Mouse (Mus musculus) thymus, adult 2 months (tissue): ENCODE data around the gene Card19. TPM values are rescaled to one million over a fixed set of nuclear protein-coding genes. Genes with fewer than 3 reads are reported as not detected.

Experiments
- DNase-seq: peaks from one replicate; pipeline ENCODE4 v3.0.0; 2021
- H3K27ac ChIP-seq: fragments of 200-500 bp; 2 replicates; pipeline ENCODE4 v1.5.1; 2012; ENCODE audit warnings: low read length, control low read depth; ENCODE audit not compliant: control insufficient read depth, insufficient read depth
- H3K27me3 ChIP-seq: fragments of 200-500 bp; 2 replicates; pipeline ENCODE4 v1.6.1; 2012; ENCODE audit warnings: mild to moderate bottlenecking, low read length, moderate library complexity, mixed read lengths; ENCODE audit not compliant: control insufficient read depth, insufficient read depth
- H3K36me3 ChIP-seq: fragments of 200-500 bp; 2 replicates; pipeline ENCODE4 v1.6.1; 2012; ENCODE audit warnings: mild to moderate bottlenecking, low read length, moderate library complexity; ENCODE audit not compliant: control insufficient read depth, insufficient read depth
- H3K4me1 ChIP-seq: fragments of 200-500 bp; replicated peaks from 2 replicates; pipeline ENCODE4 v1.6.1; 2012; ENCODE audit warnings: low read length; ENCODE audit not compliant: control insufficient read depth, insufficient read depth
- H3K4me3 ChIP-seq: fragments of 200-500 bp; 2 replicates; pipeline ENCODE4 v1.5.1; 2012; ENCODE audit warnings: mild to moderate bottlenecking, low read length, control low read depth, moderate library complexity; ENCODE audit not compliant: control insufficient read depth, insufficient read depth
- CTCF ChIP-seq: fragments of 200-500 bp; IDR thresholded peaks from 2 replicates; pipeline ENCODE4 v1.5.1; 2012; ENCODE audit warnings: mild to moderate bottlenecking, control low read depth, low read length, moderate library complexity, borderline replicate concordance; ENCODE audit not compliant: control insufficient read depth, poor library complexity, insufficient read depth; ENCODE audit errors: extremely low read depth
- POLR2A ChIP-seq: fragments of 200-500 bp; IDR thresholded peaks from 2 replicates; pipeline ENCODE4 v1.6.1; 2012; ENCODE audit warnings: mild to moderate bottlenecking, low read length, control low read depth, moderate library complexity; ENCODE audit not compliant: control insufficient read depth, poor library complexity, insufficient read depth; ENCODE audit errors: extremely low read depth
- WGBS: fragments of 180-500 bp; shearing (Covaris S2); methylation state at CpG from one replicate; pipeline ENCODE4 v1.1.7; 2018; 5-methylcytosine and 5-hydroxymethylcytosine counted together
- polyA plus RNA-seq: library from polyadenylated mRNA; depleted of rRNA; stranded (reverse); fragments of >200 nt; gene quantifications from 2 replicates; pipeline ENCODE4 v1.2.3, GENCODE M21; 2012

The Card19 gene
- polyA plus RNA-seq, 1 experiment: 86.2 TPM

- no peaks in the 10 kb centered on the region for H3K36me3 ChIP-seq
- no peak for TF ChIP-seq POLR2A
- TF ChIP-seq CTCF: no peak
- DNase-seq: no peak
- H3K27me3 ChIP-seq: no peaks in the 10 kb centered on the region
- 94% methylated on average over 9 of the region's 9 CpGs for WGBS
- H3K4me1 ChIP-seq: peaks cover 19% of the 10 kb centered on the region
- H3K4me3 ChIP-seq: no peak overlapping the region
- H3K27ac ChIP-seq: no peak overlapping the region
Observed at GRCm38 (mm10) chr13:49198734-49199133, 17.1 kb downstream of the Card19 start.

GRCm38 (mm10) chr13:49196766-49197165 is 19.1 kb downstream of the Card19 start:
- H3K4me1 ChIP-seq: peaks cover 19% of the 10 kb centered on the region
- 10% methylated on average over 6 of the region's 6 CpGs for WGBS
- no peaks in the 10 kb centered on the region for H3K27me3 ChIP-seq
- H3K36me3 ChIP-seq: no peaks in the 10 kb centered on the region
- H3K27ac ChIP-seq: no peak overlapping the region
- no peak overlapping the region for H3K4me3 ChIP-seq
- no peak for TF ChIP-seq CTCF
- no peak for TF ChIP-seq POLR2A
- DNase-seq: no peak

GRCm38 (mm10) chr13:49196211-49196610 is 19.6 kb downstream of the Card19 start:
- DNase-seq: no peak
- Histone ChIP-seq H3K4me3 (no peak overlapping the region), H3K36me3 (no peaks in the 10 kb centered on the region), H3K27ac (no peak overlapping the region), H3K4me1 (peaks cover 19% of the 10 kb centered on the region), H3K27me3 (no peaks in the 10 kb centered on the region)
- 80% methylated on average over 5 of the region's 5 CpGs for WGBS
- TF ChIP-seq CTCF: no peak

DNA sequence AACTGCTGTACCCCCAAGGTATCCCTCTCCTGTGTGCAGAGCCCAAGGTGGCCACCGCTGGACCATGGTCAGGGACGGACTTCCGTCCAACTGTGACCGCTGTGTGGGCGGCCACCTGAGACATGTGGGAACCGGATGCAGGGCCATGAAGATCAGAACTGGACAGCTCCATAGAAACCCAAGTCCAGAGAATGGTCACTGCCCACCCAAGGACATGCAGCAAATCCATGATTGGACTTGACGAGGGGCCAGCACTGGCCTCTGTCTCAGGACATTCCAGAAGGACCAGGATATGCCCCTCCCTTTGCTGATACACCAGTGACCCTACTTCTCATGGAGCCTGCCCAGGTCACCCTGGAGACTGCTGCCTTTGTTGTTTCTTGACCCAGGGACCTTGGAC is 20.2 kb downstream of the Card19 start:
- Histone ChIP-seq H3K4me3 (no peak overlapping the region), H3K27ac (no peak overlapping the region), H3K4me1 (peaks cover 14% of the 10 kb centered on the region), H3K36me3 (no peaks in the 10 kb centered on the region), H3K27me3 (no peaks in the 10 kb centered on the region)
- no peak for DNase-seq
- WGBS: 97% methylated on average over 7 of the region's 7 CpGs
- TF ChIP-seq POLR2A (no peak), CTCF (no peak)

DNA sequence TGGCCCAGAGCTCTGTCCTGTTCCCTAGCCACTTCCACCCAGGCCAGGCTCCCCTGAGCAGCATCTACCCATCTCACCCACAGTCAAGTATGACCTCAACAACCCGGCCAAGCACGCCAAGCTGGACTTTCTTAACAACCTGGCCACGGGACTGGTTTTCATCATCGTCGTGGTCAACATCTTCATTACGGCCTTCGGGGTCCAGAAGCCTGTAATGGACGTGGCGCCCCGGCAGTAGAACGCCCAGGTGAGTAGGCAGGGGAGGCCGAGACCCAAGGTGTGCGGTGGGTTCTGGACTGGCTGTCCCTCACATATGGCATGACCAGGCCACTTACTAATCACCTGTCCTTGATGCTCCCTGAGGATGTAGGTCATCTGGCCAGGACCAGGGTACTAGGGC is 21.0 kb downstream of the Card19 start:
- no peak for DNase-seq
- Histone ChIP-seq H3K27ac (no peak overlapping the region), H3K27me3 (no peaks in the 10 kb centered on the region), H3K36me3 (no peaks in the 10 kb centered on the region), H3K4me1 (peaks cover 11% of the 10 kb centered on the region), H3K4me3 (no peak overlapping the region)
- WGBS: 95% methylated on average over 13 of the region's 13 CpGs
- TF ChIP-seq POLR2A (no peak), CTCF (no peak)

DNA sequence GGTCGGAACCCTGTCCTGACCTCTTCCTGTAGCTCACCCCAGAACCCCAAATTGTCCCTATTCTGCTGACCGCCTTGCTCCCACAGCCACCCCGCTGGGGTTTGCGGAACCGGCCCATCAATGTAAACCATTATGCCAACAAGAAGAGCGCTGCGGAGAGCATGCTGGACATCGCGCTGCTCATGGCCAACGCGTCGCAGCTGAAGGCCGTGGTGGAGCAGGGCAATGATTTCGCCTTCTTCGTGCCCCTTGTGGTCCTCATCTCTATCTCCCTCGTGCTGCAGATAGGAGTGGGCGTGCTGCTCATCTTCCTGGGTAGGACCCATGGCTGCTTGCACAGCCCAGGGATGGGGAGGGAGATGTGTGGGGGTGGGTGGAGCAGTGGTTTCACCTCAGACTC is 22.2 kb downstream of the Card19 start:
- no peak for DNase-seq
- 97% methylated on average over 17 of the region's 17 CpGs for WGBS
- H3K4me1 ChIP-seq: peaks cover 12% of the 10 kb centered on the region
- no peak overlapping the region for H3K4me3 ChIP-seq
- TF ChIP-seq POLR2A (no peak), CTCF (no peak)
- no peaks in the 10 kb centered on the region for H3K36me3 ChIP-seq
- H3K27me3 ChIP-seq: no peaks in the 10 kb centered on the region
- no peak overlapping the region for H3K27ac ChIP-seq

DNA sequence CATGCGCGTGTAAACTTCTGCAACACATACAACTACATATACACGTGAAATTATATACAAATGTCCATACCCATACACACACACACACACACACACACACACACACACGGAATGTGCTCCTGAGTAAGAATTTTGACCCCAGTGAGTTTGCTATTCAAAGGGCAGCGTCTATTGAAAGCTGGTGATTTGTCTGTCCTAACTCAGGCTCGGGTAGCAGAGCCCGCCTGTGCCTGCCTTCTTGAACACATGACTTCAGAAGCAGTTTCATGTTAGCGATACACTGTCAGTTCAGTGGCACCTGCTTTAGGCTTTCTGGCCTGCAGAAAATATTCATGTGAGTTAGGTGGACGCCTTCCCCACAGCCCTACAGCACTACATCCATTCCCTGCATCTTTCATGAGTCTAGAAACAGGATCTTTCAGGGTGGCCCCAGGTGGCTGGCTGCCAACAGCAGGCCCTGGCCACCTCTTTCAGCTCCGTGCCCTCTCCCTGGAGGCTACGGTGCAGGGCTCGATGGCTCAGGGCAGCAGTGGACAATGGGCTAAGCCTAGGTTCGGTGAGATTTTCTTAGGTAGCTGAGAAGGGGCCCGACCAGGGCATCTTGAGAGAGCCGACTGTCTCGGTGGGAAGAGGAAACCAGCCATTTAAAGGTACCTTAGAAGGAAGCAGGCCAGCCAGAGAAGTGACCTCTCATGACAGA is 23.5 kb downstream of the Card19 start:
- H3K36me3 ChIP-seq: no peaks in the 10 kb centered on the region
- H3K27me3 ChIP-seq: no peaks in the 10 kb centered on the region
- 68% methylated on average over 16 of the region's 16 CpGs for WGBS
- H3K27ac ChIP-seq: no peak overlapping the region
- H3K4me3 ChIP-seq: no peak overlapping the region
- no peak for DNase-seq
- peaks cover 15% of the 10 kb centered on the region for H3K4me1 ChIP-seq
- TF ChIP-seq POLR2A: no peak
- no peak for TF ChIP-seq CTCF
